ENCODE assay signal across 12 mouse cellular contexts in the genomic region with DNA sequence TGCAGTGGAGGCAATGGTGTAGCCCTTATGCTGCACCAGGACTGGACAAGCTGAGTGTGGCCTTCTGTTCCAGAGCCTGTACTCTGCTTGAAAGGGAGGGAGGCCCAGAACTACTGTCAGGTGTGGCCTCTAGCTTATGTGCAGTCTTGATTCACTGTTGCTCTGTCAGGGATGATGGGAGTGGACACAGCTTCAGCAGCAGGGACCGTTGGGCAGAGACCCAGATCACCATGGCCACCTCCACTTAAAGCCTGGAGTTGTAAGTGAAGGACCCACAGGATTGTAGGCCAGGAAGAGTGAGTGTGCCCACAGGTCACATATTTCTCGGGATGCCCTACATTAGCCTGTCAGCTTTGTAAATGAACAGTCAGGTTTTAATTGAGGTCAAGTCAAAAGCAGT.
"Had no signal": no experiment of that assay in that cellular context is flagged by ENCODE, and none has a peak within 500 bp of the region (broad histone marks: within the 10 kb centered on the region; RNA-seq: fewer than 3 reads in every experiment).

No protein-coding gene starts in this region.

- H3K9ac ChIP-seq: kidney, embryonic 15.5 days; limb, embryonic 13.5 days; liver, embryonic 14.5 days; neural tube, embryonic 15.5 days had no signal

- H3K36me3 ChIP-seq: kidney, embryonic 15.5 days; limb, embryonic 13.5 days; midbrain, embryonic 10.5 days; neural tube, embryonic 15.5 days had no signal

- DNase-seq: kidney, adult 2 months; kidney, postnatal 14 days; midbrain, embryonic 14.5 days; right cerebral cortex, adult 18-20 months; thymus, postnatal 36 days had no signal

- H3K27ac ChIP-seq: kidney, embryonic 15.5 days; limb, embryonic 13.5 days; liver, embryonic 14.5 days; midbrain, embryonic 10.5 days; neural tube, embryonic 15.5 days had no signal

- H3K4me3 ChIP-seq: kidney, embryonic 15.5 days; limb, embryonic 13.5 days; midbrain, embryonic 10.5 days; myocyte; neural tube, embryonic 15.5 days had no signal

- H3K4me2 ChIP-seq: kidney, embryonic 15.5 days; limb, embryonic 13.5 days; neural tube, embryonic 15.5 days had no signal

- H3K4me1 ChIP-seq: kidney, embryonic 15.5 days; limb, embryonic 13.5 days; midbrain, embryonic 10.5 days; neural tube, embryonic 15.5 days had no signal

- ATAC-seq: intestine, embryonic 16.5 days had no signal

- H3K27me3 ChIP-seq: kidney, embryonic 15.5 days; limb, embryonic 13.5 days; neural tube, embryonic 15.5 days had no signal

- H3K9me3 ChIP-seq: kidney, embryonic 15.5 days; limb, embryonic 13.5 days; midbrain, embryonic 10.5 days; neural tube, embryonic 15.5 days had no signal
